Mouse (Mus musculus) left cerebral cortex, adult 2 months (tissue): ENCODE results near the gene Atg10. TPM values are rescaled to one million over a fixed set of nuclear protein-coding genes. Genes with fewer than 3 reads are reported as not detected.

Experiments
- DNase-seq, 2 experiments: peaks; one replicate each; pipeline ENCODE4 v3.0.0; 2021 to 2022; ENCODE audit warnings: low spot score in 2 of 2, mixed read lengths in 1 of 2; ENCODE audit errors: extremely low spot score in 1 of 2
- H3K27ac ChIP-seq: fragments of 200-600 bp; 2 replicates; pipeline ENCODE4 v1.8.1; 2022
- H3K4me3 ChIP-seq: fragments of 200-600 bp; 2 replicates; pipeline ENCODE4 v1.8.1; 2022
- CTCF ChIP-seq: fragments of 200-600 bp; IDR thresholded peaks from 2 replicates; pipeline ENCODE4 v1.8.1; 2022; ENCODE audit warnings: antibody characterized with exemption, mild to moderate bottlenecking, moderate library complexity
- intact Hi-C: fragments of 180-260 bp; cut with DNase I; formaldehyde crosslinking; loops from one replicate; pipeline ENCODE4 v1.15.1; 2025
- total RNA-seq, 2 experiments: library from RNA; stranded (reverse); gene quantifications; 2 replicates each; pipeline ENCODE4 v1.2.3; 2021

Atg10 gene
- total RNA-seq, 2 experiments from 2014 or later: 13.9 to 14.5 TPM

- TF ChIP-seq CTCF: no peak
These were observed 337.8 kb downstream of the Atg10 start for GRCm38 (mm10) chr13:90885856-90886532.

More at GRCm38 (mm10) chr13:90885856-90886532, 337.8 kb downstream of the Atg10 start:
- intact Hi-C loops: loop anchor here (1.0 to 2.0 kb wide), 3 partner anchors 1107 to 1335 kb away; no protein-coding TSS in a partner anchor
- no peak for DNase-seq
- H3K27ac ChIP-seq: no peak overlapping the region
- H3K4me3 ChIP-seq: peak overlapping the region; percentile 48

Other genes with a start within 250 kb of the Atg10 start
- gene Ssbp2, start 236.3 kb upstream of the Atg10 start, total RNA-seq: 100 to 1,000 TPM; 137 to 148 TPM